Mouse (Mus musculus) stomach, postnatal 0 days (tissue): ENCODE data around the gene Olfr1353. TPM values are rescaled to one million over a fixed set of nuclear protein-coding genes. Genes with fewer than 3 reads are reported as not detected.
"Not testable (repeated sequence)": the region's sequence is repeated elsewhere in the genome, so short reads cannot be mapped to it uniquely, and the experiment has no call there.

Experiments used
- ATAC-seq: fragments of 200-750 bp; cut with Nextera tagmentation; 2 replicates; pipeline ENCODE4 v1.8.0; 2017; ENCODE audit not compliant: low FRiP score, low TSS enrichment
- DNase-seq: peaks from one replicate; pipeline ENCODE4 v3.0.0-alpha.2; 2016; ENCODE audit warnings: low spot score
- H3K27ac ChIP-seq: fragments of 300-500 bp; sonication (generic); replicated peaks from 2 replicates; pipeline ENCODE4 v1.5.1; 2014; ENCODE audit warnings: mild to moderate bottlenecking, control low read depth
- H3K27me3 ChIP-seq: fragments of 300-500 bp; sonication (generic); 2 replicates; pipeline ENCODE4 v1.6.1; 2014; ENCODE audit warnings: low read length; ENCODE audit not compliant: control insufficient read depth, insufficient read depth
- H3K36me3 ChIP-seq: fragments of 300-500 bp; sonication (generic); 2 replicates; pipeline ENCODE4 v1.6.1; 2014; ENCODE audit warnings: low read length, mixed read lengths; ENCODE audit not compliant: control insufficient read depth, insufficient read depth
- H3K4me1 ChIP-seq: fragments of 300-500 bp; sonication (generic); replicated peaks from 2 replicates; pipeline ENCODE4 v1.6.1; 2014; ENCODE audit warnings: antibody characterized with exemption; ENCODE audit not compliant: control insufficient read depth, insufficient read depth
- H3K4me2 ChIP-seq: fragments of 300-500 bp; sonication (generic); replicated peaks from 2 replicates; pipeline ENCODE4 v1.6.1; 2014; ENCODE audit warnings: low read depth, mild to moderate bottlenecking, control low read depth, moderate library complexity
- H3K4me3 ChIP-seq: fragments of 300-500 bp; sonication (generic); 2 replicates; pipeline ENCODE4 v1.5.1; 2014; ENCODE audit warnings: low read depth, low read length, control low read depth
- H3K9ac ChIP-seq: fragments of 300-500 bp; sonication (generic); 2 replicates; pipeline ENCODE4 v1.6.1; 2014; ENCODE audit warnings: mild to moderate bottlenecking, low read length, control low read depth, mixed read lengths
- H3K9me3 ChIP-seq: fragments of 300-500 bp; sonication (generic); 2 replicates; pipeline ENCODE4 v1.6.1; 2016; ENCODE audit warnings: low read length; ENCODE audit not compliant: control insufficient read depth
- CTCF ChIP-seq: IDR thresholded peaks from 2 replicates; pipeline ENCODE4 v1.5.1; 2016; ENCODE audit warnings: antibody characterized with exemption, low read depth, mild to moderate bottlenecking, moderate library complexity
- EP300 ChIP-seq: optimal IDR thresholded peaks from 2 replicates; pipeline ENCODE3; 2016; ENCODE audit warnings: antibody characterized with exemption
- WGBS: fragments of 180-500 bp; shearing (Covaris S2); extraction: QIAGEN DNeasy Blood & Tissue Kit; methylation state at CpG from one replicate; pipeline ENCODE4 v1.1.7; 2014; 5-methylcytosine and 5-hydroxymethylcytosine counted together
- polyA plus RNA-seq: library from polyadenylated mRNA; unstranded; fragments of >200 nt; fragmentation: Nextera tagmentation; extraction: Ambion mirVana; gene quantifications from 2 replicates; pipeline ENCODE4 v1.2.1, GENCODE M21; 2015

The Olfr1353 gene
- polyA plus RNA-seq: not detected in 2 replicates

- not testable (repeated sequence) for H3K4me1 ChIP-seq, H3K27me3 ChIP-seq, H3K4me3 ChIP-seq, H3K9me3 ChIP-seq, H3K27ac ChIP-seq, H3K9ac ChIP-seq, H3K4me2 ChIP-seq, H3K36me3 ChIP-seq, ATAC-seq, DNase-seq
Observed at GRCm38 (mm10) chr10:78963009-78963408, at the start of gene Olfr1353. Olfr1353 (plus strand) TSS chr10:78963309.

- H3K27me3 ChIP-seq, H3K36me3 ChIP-seq, H3K9me3 ChIP-seq: not testable (repeated sequence)
Observed at GRCm38 (mm10) chr10:78950336-78950735, 12.8 kb upstream of the Olfr1353 start, which contains the start of gene Olfr8. Olfr8 (plus strand) TSS chr10:78950636.

GRCm38 (mm10) chr10:78980750-78981149, 17.6 kb downstream of the Olfr1353 start, which contains the start of gene Olfr1352:
Olfr1352 (plus strand) TSS chr10:78981050.
- TF ChIP-seq CTCF (no peak), EP300 (no peak)
- H3K27ac ChIP-seq: no peak within 1 kb of the TSS
- ATAC-seq: no peak

More at GRCm38 (mm10) chr10:78950336-78950735, 12.8 kb upstream of the Olfr1353 start, which contains the start of gene Olfr8:
- DNase-seq, H3K9ac ChIP-seq, H3K4me1 ChIP-seq, H3K27ac ChIP-seq, H3K4me3 ChIP-seq, ATAC-seq, H3K4me2 ChIP-seq: not testable (repeated sequence)
- 83% methylated on average over 1 of the region's 1 CpGs for WGBS

GRCm38 (mm10) chr10:79012172-79012571, 49.1 kb downstream of the Olfr1353 start, which contains the start of gene Olfr1351:
Olfr1351 (plus strand) TSS chr10:79012472.
- H3K4me3 ChIP-seq: no peak within 1 kb of the TSS
- DNase-seq (no peak), ATAC-seq (no peak)
- WGBS: 75% methylated on average over 1 of the region's 1 CpGs
- TF ChIP-seq CTCF (no peak), EP300 (no peak)
- no peak within 1 kb of the TSS for H3K4me2 ChIP-seq
- no peaks in the 10 kb centered on the region for H3K4me1 ChIP-seq
- H3K9me3 ChIP-seq: no peaks in the 10 kb centered on the region
- H3K27ac ChIP-seq: no peak within 1 kb of the TSS
- no peaks in the 10 kb centered on the region for H3K27me3 ChIP-seq
- no peak within 1 kb of the TSS for H3K9ac ChIP-seq
- no peaks in the 10 kb centered on the region for H3K36me3 ChIP-seq

More at GRCm38 (mm10) chr10:78980750-78981149, 17.6 kb downstream of the Olfr1353 start, which contains the start of gene Olfr1352:
- Histone ChIP-seq H3K27me3 (no peaks in the 10 kb centered on the region), H3K4me1 (no peaks in the 10 kb centered on the region), H3K9ac (no peak within 1 kb of the TSS), H3K4me2 (no peak within 1 kb of the TSS), H3K36me3 (no peaks in the 10 kb centered on the region), H3K9me3 (no peaks in the 10 kb centered on the region), H3K4me3 (no peak within 1 kb of the TSS)
- DNase-seq: no peak

Other genes starting within 250 kb of the Olfr1353 start
- 29.5 and 31.1 TPM in 2 replicates for gene Casp14, start 245.0 kb upstream of the Olfr1353 start, polyA plus RNA-seq
- gene Ccdc105, start 210.2 kb upstream of the Olfr1353 start, polyA plus RNA-seq: 0.07 TPM in 1 of 2 replicates, not detected in the other
- 0.23 and 0.38 TPM in 2 replicates for gene Slc1a6, start 182.8 kb upstream of the Olfr1353 start, polyA plus RNA-seq
- not detected in 2 replicates for gene Olfr1356, start 111.1 kb upstream of the Olfr1353 start, polyA plus RNA-seq
- not detected in 2 replicates for gene Olfr1355, start 87.8 kb upstream of the Olfr1353 start, polyA plus RNA-seq
- gene Olfr1354, start 50.1 kb upstream of the Olfr1353 start, polyA plus RNA-seq: not detected in 2 replicates
- gene Olfr8, start 12.7 kb upstream of the Olfr1353 start, polyA plus RNA-seq: not detected in 2 replicates
- not detected in 2 replicates for gene Olfr1352, start 17.7 kb downstream of the Olfr1353 start, polyA plus RNA-seq
- gene Olfr1351, start 49.2 kb downstream of the Olfr1353 start, polyA plus RNA-seq: not detected in 2 replicates
- 0.12 TPM in 1 of 2 replicates, not detected in the other for gene Olfr57, start 65.4 kb downstream of the Olfr1353 start, polyA plus RNA-seq
- 7.3 and 7.7 TPM in 2 replicates for gene 2610008E11Rik, start 134.3 kb downstream of the Olfr1353 start, polyA plus RNA-seq
- not detected in 2 replicates for gene Vmn2r80, start 185.5 kb downstream of the Olfr1353 start, polyA plus RNA-seq